Comparison of ENCODE assay signal across 9 mouse cellular contexts in genomic region chr10:7600647-7601046, GRCm38 (mm10). TPM values are rescaled to one million over a fixed set of nuclear protein-coding genes. Genes with fewer than 3 reads are reported as not detected.
DNase-seq lines count a peak whose midpoint lies in the region; ATAC-seq and TF ChIP-seq lines count a peak whose summit lies in the region.
"Had no signal": no experiment of that assay in that cellular context is flagged by ENCODE, and none has a peak within 500 bp of the region (broad histone marks: within the 10 kb centered on the region; RNA-seq: fewer than 3 reads in every experiment).

No protein-coding gene starts in this region.

- peaks cover 9% of the 10 kb centered on the region; the same call in 1 of the 2 replicates for H3K36me3 ChIP-seq in forebrain, embryonic 14.5 days (ENCODE audit: control insufficient read depth, insufficient read depth, low read length)
- no peaks in the 10 kb centered on the region for H3K36me3 ChIP-seq in hindbrain, embryonic 12.5 days
- H3K36me3 ChIP-seq in midbrain, embryonic 14.5 days (ENCODE audit: control insufficient read depth, insufficient read depth, low read length), result peaks cover 3% of the 10 kb centered on the region; the same call in 1 of the 2 replicates
- no peaks in the 10 kb centered on the region for H3K36me3 ChIP-seq in spleen, adult 2 months (ENCODE audit: control insufficient read depth, insufficient read depth, low read length)

- intact Hi-C loops in left cerebral cortex, adult 2 months (cut with DNase I), result loop anchor here (2.0 to 5.0 kb wide), 2 partner anchors 128 to 268 kb away; partner anchors contain the start of gene Ulbp1

- H3K4me3 ChIP-seq in forebrain, embryonic 14.5 days (ENCODE audit: low read depth, low read length), result no peak overlapping the region
- no peak overlapping the region for H3K4me3 ChIP-seq in hindbrain, embryonic 12.5 days
- no peak overlapping the region for H3K4me3 ChIP-seq in left cerebral cortex, adult 2 months
- H3K4me3 ChIP-seq in midbrain, embryonic 14.5 days (replicated peaks; ENCODE audit: low read depth, low read length), result no peak overlapping the region
- no peak overlapping the region for H3K4me3 ChIP-seq in spleen, adult 2 months (ENCODE audit: extremely low read depth, insufficient read depth, insufficient read length)

- DNase-seq in cerebellum, adult 11 months, result peak; percentile 69
- peak; percentile 56 for DNase-seq in c-Kit-positive CD71-positive TER-119-negative erythroid progenitor cells, embryonic 14.5 days (ENCODE audit: low read depth)
- DNase-seq in forebrain, embryonic 14.5 days (ENCODE audit: low spot score), result peak; percentile 70
- DNase-seq in left cerebral cortex, adult 2 months (ENCODE audit: extremely low spot score in 1 of 2, low spot score in 2 of 2), result peak; percentile 63 to 78
- DNase-seq in midbrain, embryonic 14.5 days, result peak; percentile 84
- DNase-seq in spleen, adult 2 months (ENCODE audit: low read depth in 1 of 2, low spot score in 2 of 2), result peak; percentile 50 to 75

- H3K4me2 ChIP-seq in forebrain, embryonic 14.5 days (ENCODE audit: low read length), result no peak overlapping the region
- H3K4me2 ChIP-seq in hindbrain, embryonic 12.5 days (replicated peaks), result no peak overlapping the region
- H3K4me2 ChIP-seq in midbrain, embryonic 14.5 days (ENCODE audit: low read length), result no peak overlapping the region

- H3K27me3 ChIP-seq in forebrain, embryonic 14.5 days (replicated peaks; ENCODE audit: control insufficient read depth, insufficient read depth, low read length), result no peaks in the 10 kb centered on the region
- H3K27me3 ChIP-seq in hindbrain, embryonic 12.5 days, result no peaks in the 10 kb centered on the region
- no peaks in the 10 kb centered on the region for H3K27me3 ChIP-seq in midbrain, embryonic 14.5 days (ENCODE audit: control insufficient read depth, insufficient read depth, low read length)
- H3K27me3 ChIP-seq in spleen, adult 2 months (ENCODE audit: control insufficient read depth, insufficient read depth, low read length), result no peaks in the 10 kb centered on the region

- no peak overlapping the region for H3K27ac ChIP-seq in forebrain, embryonic 14.5 days (ENCODE audit: low read depth, low read length)
- H3K27ac ChIP-seq in hindbrain, embryonic 12.5 days, result no peak overlapping the region
- no peak overlapping the region for H3K27ac ChIP-seq in left cerebral cortex, adult 2 months
- no peak overlapping the region for H3K27ac ChIP-seq in midbrain, embryonic 14.5 days (replicated peaks; ENCODE audit: low read depth, low read length)
- H3K27ac ChIP-seq in spleen, adult 2 months (ENCODE audit: insufficient read depth, low read length), result no peak overlapping the region
- H3K27ac ChIP-seq: macrophage had no signal

- ATAC-seq in cerebellum, adult (ENCODE audit: insufficient number of reproducible peaks, low FRiP score, low TSS enrichment), result no peak
- no peak for ATAC-seq in forebrain, embryonic 14.5 days
- ATAC-seq in hindbrain, embryonic 12.5 days (ENCODE audit: low FRiP score), result 0 out of 2 replicates have a peak, but pooled peaks have one; percentile 47
- ATAC-seq in midbrain, embryonic 14.5 days (ENCODE audit: low FRiP score, low TSS enrichment), result peak; percentile 36; the same call in 1 of the 2 replicates

- no peaks in the 10 kb centered on the region for H3K4me1 ChIP-seq in forebrain, embryonic 14.5 days (ENCODE audit: control insufficient read depth, insufficient read depth, low read length)
- H3K4me1 ChIP-seq in hindbrain, embryonic 12.5 days, result no peaks in the 10 kb centered on the region
- H3K4me1 ChIP-seq in midbrain, embryonic 14.5 days (ENCODE audit: control insufficient read depth, insufficient read depth, low read length), result no peaks in the 10 kb centered on the region
- no peaks in the 10 kb centered on the region for H3K4me1 ChIP-seq in spleen, adult 2 months (ENCODE audit: control insufficient read depth, insufficient read depth, insufficient read length)

- WGBS in forebrain, embryonic 14.5 days, result 7% methylated on average over 6 of the region's 6 CpGs
- 15% methylated on average over 6 of the region's 6 CpGs for WGBS in hindbrain, embryonic 12.5 days
- WGBS in midbrain, embryonic 14.5 days, result 16% methylated on average over 6 of the region's 6 CpGs
- WGBS in spleen, adult 2 months, result 9% methylated on average over 6 of the region's 6 CpGs

- peak; percentile 94 for TF ChIP-seq CTCF in left cerebral cortex, adult 2 months (IDR thresholded peaks at IDR 0.05)
- peak; percentile 91; the same call in 1 of the 2 replicates for TF ChIP-seq CTCF in spleen, adult 2 months (IDR thresholded peaks at IDR 0.05; ENCODE audit: extremely low read depth, insufficient read depth, insufficient read length, insufficient replicate concordance)

- TF ChIP-seq POLR2A in spleen, adult 2 months (IDR thresholded peaks at IDR 0.05; ENCODE audit: low read depth, low read length), result no peak

- H3K9ac ChIP-seq in forebrain, embryonic 14.5 days (ENCODE audit: low read length), result no peak overlapping the region
- no peak overlapping the region for H3K9ac ChIP-seq in hindbrain, embryonic 12.5 days
- no peak overlapping the region for H3K9ac ChIP-seq in midbrain, embryonic 14.5 days (replicated peaks; ENCODE audit: low read length)

- no peaks in the 10 kb centered on the region for H3K9me3 ChIP-seq in forebrain, embryonic 14.5 days (replicated peaks; ENCODE audit: control insufficient read depth, low read length)
- no peaks in the 10 kb centered on the region for H3K9me3 ChIP-seq in hindbrain, embryonic 12.5 days (replicated peaks)
- H3K9me3 ChIP-seq in midbrain, embryonic 14.5 days (ENCODE audit: control insufficient read depth, low read length), result no peaks in the 10 kb centered on the region

RNA-seq across cellular contexts. Expression of gene Lrp11, which starts 11.0 kb away (rescaled TPM):
- 29.0 and 36.8 TPM in 2 replicates for polyA plus RNA-seq in forebrain, embryonic 14.5 days (2014; fragmentation: Nextera tagmentation; extraction: Ambion mirVana)
- polyA plus RNA-seq in hindbrain, embryonic 12.5 days (2016; fragmentation: Nextera tagmentation; extraction: Ambion mirVana), result 17.7 and 19.3 TPM in 2 replicates
- 100 to 1,000 TPM; 149 TPM for total RNA-seq in left cerebral cortex, adult 2 months (2021)
- 30.9 and 36.6 TPM in 2 replicates for polyA plus RNA-seq in midbrain, embryonic 14.5 days (2014; fragmentation: Nextera tagmentation; extraction: Ambion mirVana)
- 1.3 and 2.2 TPM in 2 replicates for polyA plus RNA-seq in spleen, adult 2 months (2012; rRNA removed)

Comparison
In these comparisons a context has a peak if more than half of its experiments do, and no peak if none do; other contexts are left out.
1. ATAC-seq: peak in hindbrain, embryonic 12.5 days (single experiment) and midbrain, embryonic 14.5 days (single experiment); none in cerebellum, adult (single experiment) and forebrain, embryonic 14.5 days (single experiment).
2. Peak in every context shown above with its lines, with median percentiles within 50 percentile points of each other: DNase-seq.